Mouse (Mus musculus): ENCODE measurements at regions not wholly inside any gene's neighbourhood (a gene's known extent, or its start where the extent isn't known, plus 50 kb on each side); places are given as distances from the start of the nearest gene placed in this dataset.
A peak's percentile ranks its signal among the peaks of the same experiment; 100 is the strongest.

GRCm38 (mm10) chr9:72204357-72204905 is 70.2 kb upstream of the Zfp280d start:
- H3K27ac ChIP-seq (ENCODE audit: low read depth): no peak overlapping the region
- no peak for TF ChIP-seq CTCF (IDR thresholded peaks at IDR 0.05; ENCODE audit: low read depth)
- no peak for TF ChIP-seq EP300 (IDR thresholded peaks at IDR 0.05; ENCODE audit: low read depth)
- H3K9ac ChIP-seq (replicated peaks): no peak overlapping the region
- 87% methylated on average over 2 of the region's 2 CpGs for WGBS (ENCODE audit: insufficient replicate concordance)
- DNase-seq (no peak), ATAC-seq (no peak)
- no peaks in the 10 kb centered on the region for H3K9me3 ChIP-seq (ENCODE audit: low read length)
- no peaks in the 10 kb centered on the region for H3K27me3 ChIP-seq (ENCODE audit: insufficient read depth, low read length)
- no peak overlapping the region for H3K4me2 ChIP-seq (ENCODE audit: low read depth, low read length)
- H3K36me3 ChIP-seq (replicated peaks; ENCODE audit: insufficient read depth, low read length): no peaks in the 10 kb centered on the region
- H3K4me3 ChIP-seq (ENCODE audit: low read depth, low read length): no peak overlapping the region
- H3K4me1 ChIP-seq (ENCODE audit: insufficient read depth): no peaks in the 10 kb centered on the region

GRCm38 (mm10) chr9:72205815-72206214 is 68.8 kb upstream of the Zfp280d start:
- Histone ChIP-seq H3K27me3 (ENCODE audit: insufficient read depth, low read length) (no peaks in the 10 kb centered on the region), H3K4me1 (ENCODE audit: insufficient read depth) (no peaks in the 10 kb centered on the region), H3K4me2 (ENCODE audit: low read depth, low read length) (no peak overlapping the region), H3K9me3 (ENCODE audit: low read length) (no peaks in the 10 kb centered on the region), H3K4me3 (ENCODE audit: low read depth, low read length) (no peak overlapping the region), H3K9ac (replicated peaks) (no peak overlapping the region), H3K36me3 (replicated peaks; ENCODE audit: insufficient read depth, low read length) (no peaks in the 10 kb centered on the region), H3K27ac (ENCODE audit: low read depth) (no peak overlapping the region)
- DNase-seq: no peak
- TF ChIP-seq EP300 (IDR thresholded peaks at IDR 0.05; ENCODE audit: low read depth): no peak
- no peak for TF ChIP-seq CTCF (IDR thresholded peaks at IDR 0.05; ENCODE audit: low read depth)
- no peak for ATAC-seq
- WGBS (ENCODE audit: insufficient replicate concordance): 79% methylated on average over 7 of the region's 7 CpGs

GRCm38 (mm10) chr9:72206911-72207310 is 67.7 kb upstream of the Zfp280d start:
- Histone ChIP-seq H3K4me3 (ENCODE audit: low read depth, low read length) (no peak overlapping the region), H3K27ac (ENCODE audit: low read depth) (no peak overlapping the region), H3K36me3 (replicated peaks; ENCODE audit: insufficient read depth, low read length) (no peaks in the 10 kb centered on the region), H3K4me1 (ENCODE audit: insufficient read depth) (no peaks in the 10 kb centered on the region), H3K9ac (replicated peaks) (no peak overlapping the region), H3K9me3 (ENCODE audit: low read length) (no peaks in the 10 kb centered on the region), H3K27me3 (ENCODE audit: insufficient read depth, low read length) (no peaks in the 10 kb centered on the region), H3K4me2 (ENCODE audit: low read depth, low read length) (no peak overlapping the region)
- 60% methylated on average over 2 of the region's 2 CpGs for WGBS (ENCODE audit: insufficient replicate concordance)
- peak; percentile 37 for DNase-seq
- TF ChIP-seq CTCF (IDR thresholded peaks at IDR 0.05; ENCODE audit: low read depth): no peak
- no peak for TF ChIP-seq EP300 (IDR thresholded peaks at IDR 0.05; ENCODE audit: low read depth)
- peak; percentile 65 for ATAC-seq

GRCm38 (mm10) chr9:72208296-72208695 is 66.4 kb upstream of the Zfp280d start:
- no peak for ATAC-seq
- DNase-seq: no peak
- WGBS (ENCODE audit: insufficient replicate concordance): 65% methylated on average over 7 of the region's 7 CpGs
- Histone ChIP-seq H3K4me2 (ENCODE audit: low read depth, low read length) (no peak overlapping the region), H3K36me3 (replicated peaks; ENCODE audit: insufficient read depth, low read length) (no peaks in the 10 kb centered on the region), H3K27ac (ENCODE audit: low read depth) (no peak overlapping the region), H3K9ac (replicated peaks) (no peak overlapping the region), H3K4me3 (ENCODE audit: low read depth, low read length) (no peak overlapping the region), H3K4me1 (ENCODE audit: insufficient read depth) (no peaks in the 10 kb centered on the region), H3K27me3 (ENCODE audit: insufficient read depth, low read length) (no peaks in the 10 kb centered on the region), H3K9me3 (ENCODE audit: low read length) (no peaks in the 10 kb centered on the region)
- TF ChIP-seq EP300 (IDR thresholded peaks at IDR 0.05; ENCODE audit: low read depth): no peak
- TF ChIP-seq CTCF (IDR thresholded peaks at IDR 0.05; ENCODE audit: low read depth): no peak

GRCm38 (mm10) chr9:72217296-72218028 is 57.2 kb upstream of the Zfp280d start:
- no peaks in the 10 kb centered on the region for H3K27me3 ChIP-seq (ENCODE audit: insufficient read depth, low read length)
- H3K27ac ChIP-seq (ENCODE audit: low read depth): no peak overlapping the region
- TF ChIP-seq EP300 (IDR thresholded peaks at IDR 0.05; ENCODE audit: low read depth) (no peak), CTCF (IDR thresholded peaks at IDR 0.05; ENCODE audit: low read depth) (peak; percentile 20; the same call in 1 of the 2 replicates)
- ATAC-seq: no peak
- H3K9ac ChIP-seq (replicated peaks): no peak overlapping the region
- 75% methylated on average over 11 of the region's 11 CpGs for WGBS (ENCODE audit: insufficient replicate concordance)
- no peaks in the 10 kb centered on the region for H3K9me3 ChIP-seq (ENCODE audit: low read length)
- H3K4me2 ChIP-seq (ENCODE audit: low read depth, low read length): no peak overlapping the region
- H3K4me3 ChIP-seq (ENCODE audit: low read depth, low read length): no peak overlapping the region
- H3K36me3 ChIP-seq (replicated peaks; ENCODE audit: insufficient read depth, low read length): no peaks in the 10 kb centered on the region
- no peaks in the 10 kb centered on the region for H3K4me1 ChIP-seq (ENCODE audit: insufficient read depth)
- no peak for DNase-seq

- no peak overlapping the region for H3K4me2 ChIP-seq (ENCODE audit: low read depth, low read length)
- no peaks in the 10 kb centered on the region for H3K4me1 ChIP-seq (ENCODE audit: insufficient read depth)
- no peak overlapping the region for H3K27ac ChIP-seq (ENCODE audit: low read depth)
- H3K27me3 ChIP-seq (ENCODE audit: insufficient read depth, low read length): no peaks in the 10 kb centered on the region
- H3K36me3 ChIP-seq (replicated peaks; ENCODE audit: insufficient read depth, low read length): no peaks in the 10 kb centered on the region
- no peak for ATAC-seq
- WGBS (ENCODE audit: insufficient replicate concordance): 66% methylated on average over 7 of the region's 7 CpGs
- no peak for TF ChIP-seq EP300 (IDR thresholded peaks at IDR 0.05; ENCODE audit: low read depth)
- TF ChIP-seq CTCF (IDR thresholded peaks at IDR 0.05; ENCODE audit: low read depth): no peak
- no peaks in the 10 kb centered on the region for H3K9me3 ChIP-seq (ENCODE audit: low read length)
- H3K4me3 ChIP-seq (ENCODE audit: low read depth, low read length): no peak overlapping the region
- no peak for DNase-seq
- H3K9ac ChIP-seq (replicated peaks): no peak overlapping the region
Observed at GRCm38 (mm10) chr9:72218736-72219135, 55.9 kb upstream of the Zfp280d start.

Data from liver, postnatal 0 days (tissue).